Mouse (Mus musculus): ENCODE results near the gene F930015N05Rik. TPM values are rescaled to one million over a fixed set of nuclear protein-coding genes. Genes with fewer than 3 reads are reported as not detected.

Gene F930015N05Rik
- total RNA-seq, 2 experiments from 2014 or later: 0.87 TPM

GRCm38 (mm10) chr11:64396949-64397348, 39.5 kb downstream of the F930015N05Rik start:
- intact Hi-C loops (cut with DNase I): loop anchor here (1.0 kb wide), 2 partner anchors 65 to 318 kb away; partner anchors contain the start of gene Cox10
- no peak for DNase-seq (ENCODE audit: low spot score in 2 of 2)

GRCm38 (mm10) chr11:64396331-64396881, 40.0 kb downstream of the F930015N05Rik start:
- peak; percentile 69 to 93 for DNase-seq (ENCODE audit: low spot score in 2 of 2)
- intact Hi-C loops (cut with DNase I): loop anchor here (1.0 kb wide), 2 partner anchors 64 to 317 kb away; partner anchors contain the start of gene Cox10

- intact Hi-C loops (cut with DNase I): no loop called here
- DNase-seq (ENCODE audit: low spot score in 2 of 2): peak in 1 of 2 experiments; percentile 59
Measured at GRCm38 (mm10) chr11:64386333-64386732, 50.1 kb downstream of the F930015N05Rik start.

Other genes starting within 250 kb of the F930015N05Rik start
- gene Hs3st3a1, start 1.3 kb downstream of the F930015N05Rik start, total RNA-seq (2021): under 1 TPM; 0.71 to 0.98 TPM

Measured in left cerebral cortex, postnatal 25 days (tissue).